ENCODE assay signal across 16 mouse cellular contexts in the genomic region with DNA sequence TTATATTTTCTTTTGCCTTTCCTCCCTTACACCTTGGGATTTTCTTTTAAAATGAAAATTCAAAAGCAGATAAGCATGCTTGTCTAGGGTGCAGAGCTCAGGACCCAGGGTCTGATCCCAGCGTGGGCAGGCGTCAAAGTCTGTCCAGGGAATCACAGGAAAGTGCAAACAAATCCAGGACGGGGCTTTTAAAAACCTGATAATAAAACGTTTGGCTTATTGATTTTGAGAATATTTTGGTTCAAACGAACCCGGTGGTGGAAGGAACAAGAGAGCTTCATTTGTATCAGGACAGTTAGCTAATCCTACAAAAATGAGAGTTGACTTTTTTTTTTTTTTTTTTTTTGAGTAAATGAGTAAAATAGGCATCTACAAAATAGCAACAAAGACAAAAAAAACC.
"Had no signal": no experiment of that assay in that cellular context is flagged by ENCODE, and none has a peak within 500 bp of the region (broad histone marks: within the 10 kb centered on the region; RNA-seq: fewer than 3 reads in every experiment).

No protein-coding gene starts in this region.

- H3K27ac ChIP-seq: neural tube, embryonic 13.5 days; neural tube, embryonic 15.5 days; stomach, embryonic 15.5 days; stomach, postnatal 0 days had no signal

- DNase-seq: retina, postnatal 1 day; right cerebral cortex, adult 18-20 months; right cerebral cortex, postnatal 14 days; right cerebral cortex, postnatal 25 days; right cerebral cortex, postnatal 4 days; spleen, adult 18-20 months; thymus, adult 18-20 months; thymus, adult 2 months; thymus, postnatal 14 days; thymus, postnatal 25 days; thymus, postnatal 36 days; thymus, postnatal 4 days had no signal

- H3K36me3 ChIP-seq: stomach, embryonic 15.5 days had no signal

- H3K27me3 ChIP-seq: neural tube, embryonic 13.5 days; neural tube, embryonic 15.5 days; stomach, embryonic 15.5 days had no signal

- H3K4me2 ChIP-seq: neural tube, embryonic 13.5 days; neural tube, embryonic 15.5 days; stomach, embryonic 15.5 days had no signal

- H3K9me3 ChIP-seq: neural tube, embryonic 13.5 days; neural tube, embryonic 15.5 days; stomach, embryonic 15.5 days had no signal

- H3K9ac ChIP-seq: neural tube, embryonic 13.5 days; neural tube, embryonic 15.5 days; stomach, embryonic 15.5 days had no signal

- H3K4me1 ChIP-seq: neural tube, embryonic 13.5 days; neural tube, embryonic 15.5 days; stomach, embryonic 15.5 days had no signal

- H3K4me3 ChIP-seq: neural tube, embryonic 13.5 days; neural tube, embryonic 15.5 days; stomach, embryonic 15.5 days had no signal
